Mouse (Mus musculus): ENCODE data around the gene Htra3. TPM values are rescaled to one million over a fixed set of nuclear protein-coding genes. Genes with fewer than 3 reads are reported as not detected.

Gene Htra3
- polyA plus RNA-seq, 1 experiment from 2014 or later = 40.5 TPM

- no peak overlapping the region for H3K9ac ChIP-seq (replicated peaks; ENCODE audit: low read depth)
- H3K36me3 ChIP-seq (ENCODE audit: insufficient read depth, low read length) = no peaks in the 10 kb centered on the region
- WGBS = 67% methylated on average over 8 of the region's 8 CpGs
- no peaks in the 10 kb centered on the region for H3K27me3 ChIP-seq (replicated peaks; ENCODE audit: insufficient read depth, low read length)
- no peaks in the 10 kb centered on the region for H3K4me1 ChIP-seq (ENCODE audit: insufficient read depth, low read depth, low read length)
- no peak for TF ChIP-seq EP300 (IDR thresholded peaks at IDR 0.05)
- TF ChIP-seq CTCF (IDR thresholded peaks at IDR 0.05) = no peak
- H3K4me3 ChIP-seq (ENCODE audit: low read depth, low read length) = no peak overlapping the region
- H3K9me3 ChIP-seq (ENCODE audit: low read length) = no peaks in the 10 kb centered on the region
- DNase-seq (ENCODE audit: low spot score) (no peak), ATAC-seq (no peak)
- H3K27ac ChIP-seq (ENCODE audit: low read length) = no peak overlapping the region
- no peak overlapping the region for H3K4me2 ChIP-seq (replicated peaks; ENCODE audit: low read depth, low read length)
Measured at GRCm38 (mm10) chr5:35690485-35691165, 11.0 kb upstream of the Htra3 start.

GRCm38 (mm10) chr5:35689374-35689773, 9.8 kb upstream of the Htra3 start:
- no peaks in the 10 kb centered on the region for H3K4me1 ChIP-seq (ENCODE audit: insufficient read depth, low read depth, low read length)
- no peaks in the 10 kb centered on the region for H3K9me3 ChIP-seq (ENCODE audit: low read length)
- no peaks in the 10 kb centered on the region for H3K36me3 ChIP-seq (ENCODE audit: insufficient read depth, low read length)
- no peak overlapping the region for H3K9ac ChIP-seq (replicated peaks; ENCODE audit: low read depth)
- no peak; the same call in 1 of the 2 replicates for ATAC-seq
- H3K27me3 ChIP-seq (replicated peaks; ENCODE audit: insufficient read depth, low read length) = no peaks in the 10 kb centered on the region
- peak; percentile 25 for DNase-seq (ENCODE audit: low spot score)
- H3K4me3 ChIP-seq (ENCODE audit: low read depth, low read length) = no peak overlapping the region
- H3K4me2 ChIP-seq (replicated peaks; ENCODE audit: low read depth, low read length) = no peak overlapping the region
- H3K27ac ChIP-seq (ENCODE audit: low read length) = no peak overlapping the region
- TF ChIP-seq CTCF (IDR thresholded peaks at IDR 0.05) (no peak), EP300 (IDR thresholded peaks at IDR 0.05) (no peak)

GRCm38 (mm10) chr5:35688851-35689250, 9.3 kb upstream of the Htra3 start:
- WGBS = 72% methylated on average over 2 of the region's 2 CpGs
- DNase-seq (ENCODE audit: low spot score) (peak; percentile 48), ATAC-seq (no peak; the same call in 1 of the 2 replicates)
- no peaks in the 10 kb centered on the region for H3K9me3 ChIP-seq (ENCODE audit: low read length)
- H3K27me3 ChIP-seq (replicated peaks; ENCODE audit: insufficient read depth, low read length) = no peaks in the 10 kb centered on the region
- H3K36me3 ChIP-seq (ENCODE audit: insufficient read depth, low read length) = no peaks in the 10 kb centered on the region
- TF ChIP-seq CTCF (IDR thresholded peaks at IDR 0.05) (no peak), EP300 (IDR thresholded peaks at IDR 0.05) (no peak)
- no peak overlapping the region for H3K4me3 ChIP-seq (ENCODE audit: low read depth, low read length)
- H3K4me1 ChIP-seq (ENCODE audit: insufficient read depth, low read depth, low read length) = no peaks in the 10 kb centered on the region
- no peak overlapping the region for H3K9ac ChIP-seq (replicated peaks; ENCODE audit: low read depth)
- H3K27ac ChIP-seq (ENCODE audit: low read length) = no peak overlapping the region
- no peak overlapping the region for H3K4me2 ChIP-seq (replicated peaks; ENCODE audit: low read depth, low read length)

GRCm38 (mm10) chr5:35687098-35687497, 7.5 kb upstream of the Htra3 start:
- no peaks in the 10 kb centered on the region for H3K4me1 ChIP-seq (ENCODE audit: insufficient read depth, low read depth, low read length)
- no peak overlapping the region for H3K4me2 ChIP-seq (replicated peaks; ENCODE audit: low read depth, low read length)
- no peaks in the 10 kb centered on the region for H3K36me3 ChIP-seq (ENCODE audit: insufficient read depth, low read length)
- peak; percentile 56 for ATAC-seq
- H3K27ac ChIP-seq (ENCODE audit: low read length) = no peak overlapping the region
- H3K9ac ChIP-seq (replicated peaks; ENCODE audit: low read depth) = no peak overlapping the region
- 47% methylated on average over 5 of the region's 5 CpGs for WGBS
- H3K4me3 ChIP-seq (ENCODE audit: low read depth, low read length) = no peak overlapping the region
- DNase-seq (ENCODE audit: low spot score) = peak; percentile 26
- no peaks in the 10 kb centered on the region for H3K27me3 ChIP-seq (replicated peaks; ENCODE audit: insufficient read depth, low read length)
- no peak for TF ChIP-seq CTCF (IDR thresholded peaks at IDR 0.05)
- no peak for TF ChIP-seq EP300 (IDR thresholded peaks at IDR 0.05)
- H3K9me3 ChIP-seq (ENCODE audit: low read length) = no peaks in the 10 kb centered on the region

GRCm38 (mm10) chr5:35686336-35686735, 6.8 kb upstream of the Htra3 start:
- Histone ChIP-seq H3K9ac (replicated peaks; ENCODE audit: low read depth) (no peak overlapping the region), H3K4me3 (ENCODE audit: low read depth, low read length) (no peak overlapping the region), H3K9me3 (ENCODE audit: low read length) (no peaks in the 10 kb centered on the region), H3K4me1 (ENCODE audit: insufficient read depth, low read depth, low read length) (no peaks in the 10 kb centered on the region), H3K4me2 (replicated peaks; ENCODE audit: low read depth, low read length) (no peak overlapping the region), H3K27me3 (replicated peaks; ENCODE audit: insufficient read depth, low read length) (no peaks in the 10 kb centered on the region), H3K27ac (ENCODE audit: low read length) (no peak overlapping the region), H3K36me3 (ENCODE audit: insufficient read depth, low read length) (no peaks in the 10 kb centered on the region)
- WGBS = 71% methylated on average over 4 of the region's 4 CpGs
- DNase-seq (ENCODE audit: low spot score) (no peak), ATAC-seq (no peak)
- no peak for TF ChIP-seq CTCF (IDR thresholded peaks at IDR 0.05)

- H3K9ac ChIP-seq (replicated peaks; ENCODE audit: low read depth) = no peak overlapping the region
- ATAC-seq = no peak
- H3K27me3 ChIP-seq (replicated peaks; ENCODE audit: insufficient read depth, low read length) = no peaks in the 10 kb centered on the region
- no peak overlapping the region for H3K4me3 ChIP-seq (ENCODE audit: low read depth, low read length)
- no peak for DNase-seq (ENCODE audit: low spot score)
- no peaks in the 10 kb centered on the region for H3K9me3 ChIP-seq (ENCODE audit: low read length)
- H3K27ac ChIP-seq (ENCODE audit: low read length) = no peak overlapping the region
- TF ChIP-seq EP300 (IDR thresholded peaks at IDR 0.05) (no peak), CTCF (IDR thresholded peaks at IDR 0.05) (no peak)
- 54% methylated on average over 3 of the region's 3 CpGs for WGBS
- H3K36me3 ChIP-seq (ENCODE audit: insufficient read depth, low read length) = no peaks in the 10 kb centered on the region
- no peak overlapping the region for H3K4me2 ChIP-seq (replicated peaks; ENCODE audit: low read depth, low read length)
- no peaks in the 10 kb centered on the region for H3K4me1 ChIP-seq (ENCODE audit: insufficient read depth, low read depth, low read length)
Measured at GRCm38 (mm10) chr5:35685079-35685478, 5.5 kb upstream of the Htra3 start.

Measured in lung, postnatal 0 days (tissue).